Mouse (Mus musculus) intestine, embryonic 14.5 days (tissue): ENCODE data around the gene Tas2r135. TPM values are rescaled to one million over a fixed set of nuclear protein-coding genes. Genes with fewer than 3 reads are reported as not detected.

Experiments
- ATAC-seq: fragments of 200-750 bp; cut with Nextera tagmentation; replicated peaks from 2 replicates; pipeline ENCODE4 v1.8.0; 2017; ENCODE audit warnings: low read depth, moderate number of reproducible peaks, moderate TSS enrichment, moderate library complexity; ENCODE audit not compliant: low FRiP score, low TSS enrichment
- DNase-seq: peaks from one replicate; pipeline ENCODE4 v3.0.0-alpha.2; 2018; ENCODE audit warnings: low spot score
- H3K27ac ChIP-seq: fragments of 300-500 bp; sonication (generic); 2 replicates; pipeline ENCODE4 v1.5.1; 2014; ENCODE audit warnings: low read depth, mild to moderate bottlenecking, control low read depth
- H3K27me3 ChIP-seq: fragments of 300-500 bp; sonication (generic); replicated peaks from 2 replicates; pipeline ENCODE4 v1.6.1; 2014; ENCODE audit warnings: low read length, control low read depth; ENCODE audit not compliant: control insufficient read depth, insufficient read depth
- H3K36me3 ChIP-seq: fragments of 300-500 bp; sonication (generic); 2 replicates; pipeline ENCODE4 v1.6.1; 2014; ENCODE audit warnings: low read length, control low read depth; ENCODE audit not compliant: control insufficient read depth, insufficient read depth
- H3K4me1 ChIP-seq: fragments of 300-500 bp; sonication (generic); replicated peaks from 2 replicates; pipeline ENCODE4 v1.6.1; 2014; ENCODE audit warnings: low read length, control low read depth, mixed read lengths; ENCODE audit not compliant: control insufficient read depth, insufficient read depth
- H3K4me2 ChIP-seq: fragments of 300-500 bp; sonication (generic); 2 replicates; pipeline ENCODE4 v1.6.1; 2014; ENCODE audit warnings: low read length
- H3K4me3 ChIP-seq: fragments of 300-500 bp; sonication (generic); 2 replicates; pipeline ENCODE4 v1.5.1; 2014; ENCODE audit warnings: low read depth, low read length, control low read depth, mixed read lengths
- H3K9ac ChIP-seq: fragments of 300-500 bp; sonication (generic); 2 replicates; pipeline ENCODE4 v1.6.1; 2014; ENCODE audit warnings: mild to moderate bottlenecking, low read length
- H3K9me3 ChIP-seq: fragments of 300-500 bp; sonication (generic); 2 replicates; pipeline ENCODE4 v1.6.1; 2016; ENCODE audit warnings: low read length, control low read depth; ENCODE audit not compliant: control insufficient read depth
- WGBS: fragments of 180-500 bp; shearing (Covaris S2); extraction: QIAGEN DNeasy Blood & Tissue Kit; methylation state at CpG from one replicate; pipeline ENCODE4 v1.1.7; 2014; 5-methylcytosine and 5-hydroxymethylcytosine counted together
- polyA plus RNA-seq: library from polyadenylated mRNA; unstranded; fragments of >200 nt; fragmentation: Nextera tagmentation; extraction: Ambion mirVana; gene quantifications from 2 replicates; pipeline ENCODE4 v1.2.1, GENCODE M21; 2014

Tas2r135 gene
- polyA plus RNA-seq, 1 experiment from 2014 or later, result 0.16 TPM

DNA sequence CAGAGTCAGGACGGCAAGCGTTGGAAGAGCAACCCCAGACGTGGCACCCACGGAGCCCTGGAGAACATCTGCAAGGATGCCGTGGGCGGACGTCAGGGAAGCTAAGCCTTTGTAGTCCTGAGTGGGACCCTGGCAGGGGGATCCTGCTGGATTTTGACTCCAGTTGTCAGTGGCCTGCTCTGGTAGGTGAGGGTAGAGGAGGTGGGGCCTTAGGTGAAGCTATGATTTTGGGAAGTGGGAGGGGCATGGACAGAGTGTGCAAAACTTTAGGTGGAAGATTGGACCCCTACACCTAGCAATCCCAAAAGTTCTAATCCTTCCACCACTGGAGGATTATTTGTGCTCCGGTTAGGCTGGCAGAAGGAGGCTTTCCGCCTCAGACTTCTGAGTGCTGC, 32.8 kb upstream of the Tas2r135 start:
- DNase-seq (no peak), ATAC-seq (peak; percentile 25)
- Histone ChIP-seq H3K9me3 (no peaks in the 10 kb centered on the region), H3K4me1 (peaks cover 12% of the 10 kb centered on the region; the same call in 1 of the 2 replicates), H3K27me3 (no peaks in the 10 kb centered on the region), H3K9ac (peak overlapping the region; percentile 22; the same call in 1 of the 2 replicates), H3K36me3 (no peaks in the 10 kb centered on the region), H3K27ac (no peak overlapping the region), H3K4me2 (peak overlapping the region; percentile 60), H3K4me3 (peak overlapping the region; percentile 34)
- 25% methylated on average over 9 of the region's 9 CpGs for WGBS

DNA sequence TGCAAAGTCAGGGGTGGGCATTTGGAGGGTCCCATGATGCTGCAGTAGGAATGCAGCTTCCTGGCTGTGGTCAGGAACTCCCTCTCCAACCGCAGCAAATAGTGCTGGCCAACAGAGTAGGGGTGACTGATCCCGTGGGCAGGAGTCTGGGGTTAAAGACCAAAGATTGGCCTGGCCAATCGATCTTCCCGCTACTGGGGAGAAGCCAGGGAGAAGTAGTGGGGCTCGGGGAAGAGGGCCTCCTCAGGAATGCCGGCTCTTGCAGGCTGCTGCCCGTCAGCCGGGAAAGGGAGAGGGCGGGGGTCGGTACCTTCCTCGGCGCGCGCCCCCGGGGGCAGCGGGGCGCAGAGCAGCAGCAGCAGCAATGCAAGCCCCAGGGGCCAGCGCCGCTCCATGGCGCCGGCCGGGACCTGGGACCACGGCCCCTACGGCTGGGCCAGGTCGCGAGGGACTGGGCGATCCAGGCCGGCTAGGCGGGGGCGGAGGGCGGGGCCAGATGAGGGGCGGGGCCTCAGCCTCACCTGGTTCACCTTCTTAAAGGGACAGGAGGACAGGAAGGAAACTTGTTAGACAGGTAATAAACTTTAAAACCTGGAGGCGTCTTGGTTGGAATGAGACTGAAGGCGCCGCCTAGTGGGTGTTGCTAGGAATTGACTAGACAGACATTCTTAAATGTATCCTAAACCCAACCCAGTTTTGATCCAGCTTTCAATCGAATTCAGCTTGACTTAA, 32.3 kb upstream of the Tas2r135 start, which contains the start of gene Epha1:
Gene Epha1 (minus strand): TSS at position 453 of the 732 bp plus-strand sequence.
- no peaks in the 10 kb centered on the region for H3K9me3 ChIP-seq
- 1% methylated on average over 36 of the region's 36 CpGs for WGBS
- peak within 1 kb of the TSS; percentile 22 for H3K9ac ChIP-seq
- no peaks in the 10 kb centered on the region for H3K27me3 ChIP-seq
- peak; percentile 85 for DNase-seq
- H3K4me2 ChIP-seq, result peak within 1 kb of the TSS; percentile 60
- no peak within 1 kb of the TSS for H3K27ac ChIP-seq
- ATAC-seq, result peak; percentile 91
- H3K36me3 ChIP-seq, result no peaks in the 10 kb centered on the region
- peak within 1 kb of the TSS; percentile 34 for H3K4me3 ChIP-seq
- peaks cover 12% of the 10 kb centered on the region; the same call in 1 of the 2 replicates for H3K4me1 ChIP-seq

DNA sequence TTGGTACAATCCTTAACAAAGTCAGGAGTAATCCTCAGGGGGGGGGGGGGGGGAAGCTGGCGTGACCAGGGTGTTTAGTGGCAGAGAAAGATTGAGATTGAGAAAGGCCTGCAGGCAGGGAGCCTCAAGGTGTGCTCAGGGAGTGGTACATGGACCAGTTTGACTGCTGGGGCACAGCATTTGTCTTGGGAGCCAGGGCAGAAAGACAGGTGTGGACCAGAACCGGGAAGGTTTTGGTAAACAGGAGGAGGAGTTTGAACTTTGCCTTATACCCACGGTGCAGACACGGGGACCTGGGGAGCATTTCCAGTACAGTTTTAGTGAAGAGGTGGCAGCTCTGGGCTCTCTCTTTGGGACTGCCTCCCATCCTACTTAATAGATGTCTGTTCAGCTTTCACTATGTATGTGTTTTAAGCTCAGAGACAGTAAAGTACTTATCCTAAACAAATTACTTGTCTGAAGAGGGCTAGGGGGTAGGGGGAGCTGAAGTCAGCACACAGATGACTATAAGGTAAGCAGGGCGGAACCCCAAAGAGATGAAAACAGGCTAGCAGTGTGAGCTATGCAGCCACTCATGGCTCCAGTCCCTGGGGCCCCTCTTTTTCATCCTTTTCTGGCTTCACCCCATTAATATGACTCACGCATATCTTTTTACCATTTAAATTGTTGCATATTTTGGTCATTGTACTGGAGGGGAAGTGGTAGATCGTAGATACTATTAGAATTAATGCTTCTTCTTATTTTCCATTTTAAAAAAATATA, 31.4 kb upstream of the Tas2r135 start:
- no peak overlapping the region for H3K27ac ChIP-seq
- no peaks in the 10 kb centered on the region for H3K27me3 ChIP-seq
- H3K4me3 ChIP-seq, result peak overlapping the region; percentile 34; the same call in 1 of the 2 replicates
- peaks cover 12% of the 10 kb centered on the region; the same call in 1 of the 2 replicates for H3K4me1 ChIP-seq
- DNase-seq (no peak), ATAC-seq (peak; percentile 17; the same call in 1 of the 2 replicates)
- WGBS, result 44% methylated on average over 6 of the region's 7 CpGs
- peak overlapping the region; percentile 60 for H3K4me2 ChIP-seq
- no peaks in the 10 kb centered on the region for H3K36me3 ChIP-seq
- H3K9ac ChIP-seq, result no peak overlapping the region
- H3K9me3 ChIP-seq, result no peaks in the 10 kb centered on the region

DNA sequence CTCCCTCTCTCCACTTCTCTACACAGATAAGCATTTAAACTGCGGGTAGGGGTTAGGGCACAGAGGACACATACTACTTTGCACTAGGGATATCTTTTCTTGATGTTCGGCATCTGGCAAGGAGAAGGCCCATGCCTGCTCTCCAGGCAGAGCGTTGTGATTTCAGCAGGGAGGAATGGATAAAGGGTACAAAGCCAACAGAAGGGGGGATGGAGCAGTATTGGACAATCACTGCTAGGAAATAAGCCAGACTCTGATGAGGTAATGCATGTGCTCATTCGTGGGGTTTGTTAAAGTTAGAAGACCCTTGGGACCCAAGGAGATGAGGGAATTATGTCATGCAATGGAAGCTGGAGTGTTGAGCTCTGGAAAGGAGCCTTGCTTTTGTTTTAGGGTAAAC, 30.5 kb upstream of the Tas2r135 start:
- ATAC-seq (no peak), DNase-seq (no peak)
- Histone ChIP-seq H3K4me2 (no peak overlapping the region), H3K4me3 (no peak overlapping the region), H3K27ac (no peak overlapping the region), H3K27me3 (no peaks in the 10 kb centered on the region), H3K4me1 (peaks cover 12% of the 10 kb centered on the region; the same call in 1 of the 2 replicates), H3K9me3 (no peaks in the 10 kb centered on the region), H3K36me3 (no peaks in the 10 kb centered on the region), H3K9ac (no peak overlapping the region)
- 62% methylated on average over 4 of the region's 4 CpGs for WGBS

DNA sequence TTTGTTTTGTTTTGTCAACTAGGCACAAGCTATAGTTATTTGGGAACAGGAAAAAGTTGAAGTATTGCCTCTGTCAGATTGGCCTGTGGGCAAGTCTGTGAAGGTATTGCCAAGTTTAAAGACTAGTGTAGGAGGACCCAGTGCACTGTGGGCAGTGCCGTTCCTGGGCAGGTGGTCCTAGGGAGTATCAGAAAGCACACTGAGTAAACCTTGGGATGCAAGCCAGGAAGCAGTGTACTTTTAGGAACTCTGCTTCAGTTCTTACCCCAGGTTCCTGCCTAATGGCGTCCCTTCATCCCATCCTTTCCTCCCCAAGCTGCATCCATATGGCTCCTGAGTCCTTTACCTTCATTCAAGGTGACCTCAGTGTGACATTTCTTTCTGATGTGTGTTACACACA, 30.1 kb upstream of the Tas2r135 start:
- Histone ChIP-seq H3K27ac (no peak overlapping the region), H3K4me3 (no peak overlapping the region), H3K27me3 (no peaks in the 10 kb centered on the region), H3K4me1 (peaks cover 12% of the 10 kb centered on the region; the same call in 1 of the 2 replicates), H3K9me3 (no peaks in the 10 kb centered on the region), H3K36me3 (no peaks in the 10 kb centered on the region), H3K4me2 (no peak overlapping the region), H3K9ac (no peak overlapping the region)
- ATAC-seq (no peak), DNase-seq (no peak)
- 90% methylated on average over 2 of the region's 2 CpGs for WGBS

DNA sequence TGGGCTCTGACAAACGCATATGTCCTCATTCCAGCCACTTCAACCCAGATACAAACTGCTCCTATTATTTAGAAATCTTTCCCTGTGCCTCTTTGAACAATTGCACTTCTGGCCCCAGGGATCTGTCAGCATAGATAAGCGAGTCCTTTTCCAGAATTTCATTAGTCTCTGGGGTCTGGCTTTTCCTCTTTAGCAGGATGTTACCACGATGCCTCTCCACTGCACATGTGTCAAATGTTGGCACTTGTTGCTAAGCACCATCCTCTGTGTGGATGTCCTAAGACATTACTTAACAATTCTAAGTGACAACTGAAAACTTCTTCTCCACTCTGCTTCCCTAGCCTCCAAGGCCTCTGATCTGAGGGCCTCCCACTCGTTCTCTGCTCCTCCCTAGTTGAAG, 29.2 kb upstream of the Tas2r135 start:
- no peak overlapping the region for H3K9ac ChIP-seq
- ATAC-seq, result no peak
- 26% methylated on average over 4 of the region's 4 CpGs for WGBS
- peaks cover 12% of the 10 kb centered on the region; the same call in 1 of the 2 replicates for H3K4me1 ChIP-seq
- no peak for DNase-seq
- no peaks in the 10 kb centered on the region for H3K9me3 ChIP-seq
- H3K27me3 ChIP-seq, result no peaks in the 10 kb centered on the region
- H3K36me3 ChIP-seq, result no peaks in the 10 kb centered on the region
- no peak overlapping the region for H3K4me3 ChIP-seq
- no peak overlapping the region for H3K4me2 ChIP-seq
- H3K27ac ChIP-seq, result no peak overlapping the region

DNA sequence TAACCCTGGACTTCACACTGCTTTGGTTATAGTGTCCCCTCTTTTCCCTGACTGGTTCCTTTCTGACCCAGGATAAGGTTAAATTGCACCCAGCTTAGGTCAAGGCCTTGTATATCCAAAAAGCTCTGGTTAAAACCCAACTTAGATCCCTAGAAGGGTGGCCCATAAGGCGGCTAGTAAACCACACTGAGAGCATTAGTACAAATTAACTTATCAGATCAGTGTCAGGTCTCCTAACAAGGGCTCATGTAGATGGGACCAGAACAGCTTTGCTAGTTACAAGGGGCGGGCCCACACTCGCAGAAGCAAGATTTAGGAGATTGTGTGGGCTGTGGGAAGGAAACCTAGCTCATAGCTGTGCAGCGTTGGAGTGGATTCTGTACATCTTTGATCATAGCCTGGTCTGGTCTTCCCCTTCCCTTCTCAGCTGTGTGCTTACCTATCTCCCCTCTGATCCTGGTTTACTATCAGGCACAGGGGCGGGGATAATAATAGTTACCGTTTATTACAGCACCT, 28.7 kb upstream of the Tas2r135 start:
- H3K4me1 ChIP-seq, result peaks cover 10% of the 10 kb centered on the region
- no peaks in the 10 kb centered on the region for H3K9me3 ChIP-seq
- no peak overlapping the region for H3K4me2 ChIP-seq
- ATAC-seq (no peak), DNase-seq (no peak)
- no peak overlapping the region for H3K4me3 ChIP-seq
- no peak overlapping the region for H3K27ac ChIP-seq
- WGBS, result 80% methylated on average over 6 of the region's 6 CpGs
- no peaks in the 10 kb centered on the region for H3K36me3 ChIP-seq
- H3K9ac ChIP-seq, result no peak overlapping the region
- H3K27me3 ChIP-seq, result no peaks in the 10 kb centered on the region

DNA sequence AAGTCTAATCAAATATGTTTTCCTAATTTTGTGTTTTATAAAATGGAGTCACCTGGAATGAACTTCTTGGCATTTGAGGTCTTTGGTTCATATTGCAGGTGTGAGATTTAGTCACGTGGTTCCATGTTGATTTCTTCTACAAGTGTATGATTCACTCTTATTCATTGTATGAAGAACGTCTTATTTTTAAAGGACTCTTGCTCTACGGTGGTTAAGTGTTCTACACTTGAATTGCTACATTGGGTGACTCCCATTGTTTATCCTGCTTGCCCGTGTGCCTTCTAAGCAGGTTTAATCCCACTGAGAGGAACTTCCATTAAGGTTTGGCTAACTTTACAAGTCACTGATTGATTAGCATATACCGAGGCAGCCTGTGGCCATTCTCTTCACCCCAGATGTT, 28.0 kb upstream of the Tas2r135 start:
- H3K9me3 ChIP-seq, result no peaks in the 10 kb centered on the region
- WGBS, result 73% methylated on average over 5 of the region's 5 CpGs
- DNase-seq (no peak), ATAC-seq (no peak)
- H3K36me3 ChIP-seq, result no peaks in the 10 kb centered on the region
- H3K27me3 ChIP-seq, result no peaks in the 10 kb centered on the region
- H3K9ac ChIP-seq, result no peak overlapping the region
- peaks cover 13% of the 10 kb centered on the region for H3K4me1 ChIP-seq
- H3K4me3 ChIP-seq, result no peak overlapping the region
- H3K27ac ChIP-seq, result no peak overlapping the region
- no peak overlapping the region for H3K4me2 ChIP-seq
